Mouse (Mus musculus): ENCODE data around the gene Stk26. TPM values are rescaled to one million over a fixed set of nuclear protein-coding genes. Genes with fewer than 3 reads are reported as not detected.
A peak's percentile ranks its signal among the peaks of the same experiment; 100 is the strongest.

Gene Stk26
- polyA plus RNA-seq, 1 experiment from 2014 or later = 1.0 TPM

- Histone ChIP-seq H3K4me1 (replicated peaks) (no peaks in the 10 kb centered on the region), H3K27ac (no peak overlapping the region), H3K4me3 (replicated peaks) (no peak overlapping the region), H3K4me2 (replicated peaks) (no peak overlapping the region), H3K9me3 (no peaks in the 10 kb centered on the region), H3K36me3 (no peaks in the 10 kb centered on the region), H3K9ac (replicated peaks) (no peak overlapping the region), H3K27me3 (no peaks in the 10 kb centered on the region)
- no peak for ATAC-seq
- 94% methylated on average over 6 of the region's 6 CpGs for WGBS
These were observed 9.8 kb downstream of the Stk26 start for GRCm38 (mm10) chrX:50850428-50851184.

GRCm38 (mm10) chrX:50863771-50864170 is 22.9 kb downstream of the Stk26 start:
- Histone ChIP-seq H3K9me3 (no peaks in the 10 kb centered on the region), H3K4me1 (replicated peaks) (no peaks in the 10 kb centered on the region), H3K36me3 (no peaks in the 10 kb centered on the region), H3K4me3 (replicated peaks) (no peak overlapping the region), H3K27ac (no peak overlapping the region), H3K9ac (replicated peaks) (no peak overlapping the region), H3K27me3 (no peaks in the 10 kb centered on the region), H3K4me2 (replicated peaks) (no peak overlapping the region)
- no peak for ATAC-seq
- 77% methylated on average over 2 of the region's 2 CpGs for WGBS

GRCm38 (mm10) chrX:50864734-50865133 is 23.9 kb downstream of the Stk26 start:
- no peaks in the 10 kb centered on the region for H3K9me3 ChIP-seq
- H3K4me1 ChIP-seq (replicated peaks) = no peaks in the 10 kb centered on the region
- 83% methylated on average over 5 of the region's 5 CpGs for WGBS
- H3K27me3 ChIP-seq = no peaks in the 10 kb centered on the region
- no peaks in the 10 kb centered on the region for H3K36me3 ChIP-seq
- H3K27ac ChIP-seq = no peak overlapping the region
- ATAC-seq = no peak
- H3K4me3 ChIP-seq (replicated peaks) = no peak overlapping the region
- no peak overlapping the region for H3K9ac ChIP-seq (replicated peaks)
- H3K4me2 ChIP-seq (replicated peaks) = no peak overlapping the region

GRCm38 (mm10) chrX:50874246-50875002 is 33.6 kb downstream of the Stk26 start:
- 87% methylated on average over 6 of the region's 6 CpGs for WGBS
- no peak overlapping the region for H3K9ac ChIP-seq (replicated peaks)

GRCm38 (mm10) chrX:50887999-50888398 is 47.2 kb downstream of the Stk26 start:
- Histone ChIP-seq H3K9ac (replicated peaks) (no peak overlapping the region), H3K9me3 (no peaks in the 10 kb centered on the region), H3K27me3 (no peaks in the 10 kb centered on the region), H3K27ac (no peak overlapping the region), H3K4me3 (replicated peaks) (no peak overlapping the region), H3K4me2 (replicated peaks) (no peak overlapping the region), H3K36me3 (no peaks in the 10 kb centered on the region), H3K4me1 (replicated peaks) (no peaks in the 10 kb centered on the region)
- 79% methylated on average over 2 of the region's 2 CpGs for WGBS
- ATAC-seq = no peak

More at GRCm38 (mm10) chrX:50874246-50875002, 33.6 kb downstream of the Stk26 start:
- H3K4me3 ChIP-seq (replicated peaks) = no peak overlapping the region
- no peak overlapping the region for H3K27ac ChIP-seq
- H3K4me1 ChIP-seq (replicated peaks) = no peaks in the 10 kb centered on the region
- no peaks in the 10 kb centered on the region for H3K36me3 ChIP-seq
- no peaks in the 10 kb centered on the region for H3K9me3 ChIP-seq
- no peaks in the 10 kb centered on the region for H3K27me3 ChIP-seq
- no peak for ATAC-seq
- no peak overlapping the region for H3K4me2 ChIP-seq (replicated peaks)

- no peaks in the 10 kb centered on the region for H3K27me3 ChIP-seq
- H3K36me3 ChIP-seq = no peaks in the 10 kb centered on the region
- 83% methylated on average over 3 of the region's 3 CpGs for WGBS
- ATAC-seq = no peak
- no peak overlapping the region for H3K27ac ChIP-seq
- no peaks in the 10 kb centered on the region for H3K4me1 ChIP-seq (replicated peaks)
- H3K4me3 ChIP-seq (replicated peaks) = no peak overlapping the region
- no peak overlapping the region for H3K4me2 ChIP-seq (replicated peaks)
- no peak overlapping the region for H3K9ac ChIP-seq (replicated peaks)
- no peaks in the 10 kb centered on the region for H3K9me3 ChIP-seq
These were observed 62.6 kb downstream of the Stk26 start for GRCm38 (mm10) chrX:50903497-50903896.

- 86% methylated on average over 5 of the region's 5 CpGs for WGBS
- no peaks in the 10 kb centered on the region for H3K4me1 ChIP-seq (replicated peaks)
- H3K27me3 ChIP-seq = no peaks in the 10 kb centered on the region
- H3K4me2 ChIP-seq (replicated peaks) = no peak overlapping the region
- no peak overlapping the region for H3K9ac ChIP-seq (replicated peaks)
- no peak overlapping the region for H3K4me3 ChIP-seq (replicated peaks)
- H3K36me3 ChIP-seq = no peaks in the 10 kb centered on the region
- no peak overlapping the region for H3K27ac ChIP-seq
- H3K9me3 ChIP-seq = no peaks in the 10 kb centered on the region
- ATAC-seq = no peak
These were observed 69.1 kb downstream of the Stk26 start for GRCm38 (mm10) chrX:50909915-50910314.

- H3K36me3 ChIP-seq = no peaks in the 10 kb centered on the region
- no peaks in the 10 kb centered on the region for H3K27me3 ChIP-seq
- no peaks in the 10 kb centered on the region for H3K4me1 ChIP-seq (replicated peaks)
- 52% methylated on average over 3 of the region's 3 CpGs for WGBS
- H3K9me3 ChIP-seq = no peaks in the 10 kb centered on the region
- no peak overlapping the region for H3K4me3 ChIP-seq (replicated peaks)
- ATAC-seq = no peak
- no peak overlapping the region for H3K9ac ChIP-seq (replicated peaks)
- H3K27ac ChIP-seq = no peak overlapping the region
- H3K4me2 ChIP-seq (replicated peaks) = no peak overlapping the region
These were observed 76.5 kb downstream of the Stk26 start for GRCm38 (mm10) chrX:50917389-50917788.

GRCm38 (mm10) chrX:50918754-50919153 is 77.9 kb downstream of the Stk26 start:
- no peak overlapping the region for H3K4me2 ChIP-seq (replicated peaks)
- no peak for ATAC-seq
- H3K4me1 ChIP-seq (replicated peaks) = no peaks in the 10 kb centered on the region
- WGBS = 66% methylated on average over 3 of the region's 3 CpGs
- H3K4me3 ChIP-seq (replicated peaks) = no peak overlapping the region
- H3K9ac ChIP-seq (replicated peaks) = no peak overlapping the region
- H3K27me3 ChIP-seq = no peaks in the 10 kb centered on the region
- no peaks in the 10 kb centered on the region for H3K36me3 ChIP-seq
- H3K27ac ChIP-seq = no peak overlapping the region
- H3K9me3 ChIP-seq = no peaks in the 10 kb centered on the region

- Histone ChIP-seq H3K36me3 (no peaks in the 10 kb centered on the region), H3K4me3 (replicated peaks) (no peak overlapping the region), H3K9me3 (no peaks in the 10 kb centered on the region), H3K27ac (no peak overlapping the region), H3K4me2 (replicated peaks) (no peak overlapping the region), H3K27me3 (no peaks in the 10 kb centered on the region), H3K4me1 (replicated peaks) (no peaks in the 10 kb centered on the region), H3K9ac (replicated peaks) (no peak overlapping the region)
- WGBS = 50% methylated on average over 17 of the region's 18 CpGs
- peak; percentile 30; the same call in 1 of the 2 replicates for ATAC-seq
These were observed 84.0 kb downstream of the Stk26 start for GRCm38 (mm10) chrX:50924629-50925364.

- H3K27ac ChIP-seq = no peak overlapping the region
- H3K27me3 ChIP-seq = no peaks in the 10 kb centered on the region
- no peak overlapping the region for H3K9ac ChIP-seq (replicated peaks)
- H3K4me3 ChIP-seq (replicated peaks) = no peak overlapping the region
- H3K36me3 ChIP-seq = no peaks in the 10 kb centered on the region
- WGBS = 76% methylated on average over 10 of the region's 10 CpGs
- no peak overlapping the region for H3K4me2 ChIP-seq (replicated peaks)
- no peaks in the 10 kb centered on the region for H3K4me1 ChIP-seq (replicated peaks)
- no peaks in the 10 kb centered on the region for H3K9me3 ChIP-seq
- ATAC-seq = no peak
These were observed 86.2 kb downstream of the Stk26 start for GRCm38 (mm10) chrX:50926893-50927545.

- Histone ChIP-seq H3K36me3 (no peaks in the 10 kb centered on the region), H3K4me2 (replicated peaks) (no peak overlapping the region), H3K4me3 (replicated peaks) (no peak overlapping the region), H3K4me1 (replicated peaks) (no peaks in the 10 kb centered on the region), H3K27me3 (no peaks in the 10 kb centered on the region), H3K27ac (no peak overlapping the region), H3K9me3 (no peaks in the 10 kb centered on the region), H3K9ac (replicated peaks) (no peak overlapping the region)
- ATAC-seq = no peak
- 33% methylated on average over 3 of the region's 3 CpGs for WGBS
These were observed 89.5 kb downstream of the Stk26 start for GRCm38 (mm10) chrX:50930309-50930708.

Data from midbrain, embryonic 13.5 days (tissue).